Mouse (Mus musculus) heart, embryonic 11.5 days (tissue): Measurements from ENCODE around the gene Ppcs. TPM values are rescaled to one million over a fixed set of nuclear protein-coding genes. Genes with fewer than 3 reads are reported as not detected.

ENCODE experiments used
- ATAC-seq: fragments of 200-750 bp; cut with Nextera tagmentation; replicated peaks from 2 replicates; pipeline ENCODE4 v1.8.0; 2017; ENCODE audit warnings: moderate library complexity; ENCODE audit not compliant: insufficient number of reproducible peaks, low FRiP score, low TSS enrichment
- H3K27ac ChIP-seq: fragments of 300-500 bp; sonication (generic); 2 replicates; pipeline ENCODE4 v1.5.1; 2014; ENCODE audit warnings: mild to moderate bottlenecking, low read depth, low read length
- H3K27me3 ChIP-seq: fragments of 300-500 bp; sonication (generic); 2 replicates; pipeline ENCODE4 v1.6.1; 2014; ENCODE audit warnings: mild to moderate bottlenecking, low read length, mixed read lengths; ENCODE audit not compliant: control insufficient read depth, insufficient read depth
- H3K36me3 ChIP-seq: fragments of 300-500 bp; sonication (generic); 2 replicates; pipeline ENCODE4 v1.6.1; 2014; ENCODE audit warnings: mild to moderate bottlenecking, low read length, moderate library complexity, mixed read lengths; ENCODE audit not compliant: control insufficient read depth, insufficient read depth
- H3K4me1 ChIP-seq: fragments of 300-500 bp; sonication (generic); 2 replicates; pipeline ENCODE4 v1.6.1; 2014; ENCODE audit warnings: low read length; ENCODE audit not compliant: control insufficient read depth, insufficient read depth
- H3K4me2 ChIP-seq: fragments of 300-500 bp; sonication (generic); 2 replicates; pipeline ENCODE4 v1.6.1; 2014; ENCODE audit warnings: mild to moderate bottlenecking, moderate library complexity
- H3K4me3 ChIP-seq: fragments of 300-500 bp; sonication (generic); 2 replicates; pipeline ENCODE4 v1.5.1; 2014; ENCODE audit warnings: low read depth, low read length
- H3K9ac ChIP-seq: fragments of 300-500 bp; sonication (generic); 2 replicates; pipeline ENCODE4 v1.6.1; 2014; ENCODE audit warnings: mild to moderate bottlenecking, low read depth, low read length, moderate library complexity
- H3K9me3 ChIP-seq: fragments of 300-500 bp; sonication (generic); replicated peaks from 2 replicates; pipeline ENCODE4 v1.6.1; 2016; ENCODE audit warnings: low read length; ENCODE audit not compliant: control insufficient read depth
- WGBS: fragments of 180-500 bp; shearing (Covaris S2); extraction: QIAGEN DNeasy Blood & Tissue Kit; methylation state at CpG from one replicate; pipeline ENCODE4 v1.1.7; 2014; ENCODE audit not compliant: insufficient replicate concordance; 5-methylcytosine and 5-hydroxymethylcytosine counted together
- polyA plus RNA-seq: library from polyadenylated mRNA; unstranded; fragments of >200 nt; fragmentation: Nextera tagmentation; extraction: Ambion mirVana; gene quantifications from 2 replicates; pipeline ENCODE4 v1.2.1, GENCODE M21; 2014

Ppcs gene
- polyA plus RNA-seq, 1 experiment from 2014 or later = 27.1 TPM

DNA sequence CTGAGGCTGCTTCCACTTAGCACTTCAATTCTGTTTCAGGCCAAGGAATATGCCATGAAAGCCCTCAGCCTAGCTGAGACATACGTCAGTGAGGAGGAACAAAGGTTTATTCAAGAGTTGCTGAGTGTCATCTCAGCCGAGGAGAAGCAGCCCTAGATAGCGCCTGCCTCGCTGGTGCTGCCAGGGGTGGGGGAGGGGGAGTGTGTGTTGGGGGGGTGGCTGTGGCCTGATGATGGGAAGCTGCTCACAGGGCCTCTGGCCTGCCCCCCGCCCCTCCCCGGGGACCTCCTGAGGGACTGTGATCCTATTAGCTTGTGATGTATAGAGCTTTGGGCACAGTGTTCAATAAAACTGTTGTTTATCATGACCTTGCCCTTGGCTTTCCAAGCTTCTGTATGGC, 31.3 kb upstream of the Ppcs start:
- Histone ChIP-seq H3K9me3 (0 out of 2 replicates have a peak, but pooled peaks cover 2% of the 10 kb centered on the region), H3K27ac (no peak overlapping the region), H3K4me3 (no peak overlapping the region), H3K27me3 (no peaks in the 10 kb centered on the region), H3K36me3 (no peaks in the 10 kb centered on the region), H3K4me1 (peaks cover 17% of the 10 kb centered on the region), H3K4me2 (no peak overlapping the region), H3K9ac (no peak overlapping the region)
- WGBS = 10% methylated on average over 6 of the region's 6 CpGs
- ATAC-seq = no peak

DNA sequence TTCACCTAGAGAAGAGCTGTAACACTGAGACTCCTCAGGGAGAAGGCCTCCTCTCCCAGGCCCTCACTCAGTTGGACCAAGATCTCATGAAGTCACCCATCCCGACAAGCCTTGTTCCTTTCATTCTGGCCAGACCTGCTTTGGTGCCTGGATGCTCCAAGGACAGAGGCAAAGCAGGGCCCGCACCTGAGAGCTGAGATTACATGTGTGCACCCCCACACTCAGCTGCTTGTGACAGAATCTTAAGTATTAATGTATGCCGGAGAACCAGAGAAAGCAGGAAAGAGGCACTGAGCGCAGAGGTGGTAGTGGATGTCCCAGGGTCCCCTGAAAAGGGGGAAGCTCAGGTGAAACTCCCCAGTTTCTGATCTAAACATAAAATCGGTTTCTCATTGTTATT, 30.9 kb upstream of the Ppcs start:
- Histone ChIP-seq H3K27ac (no peak overlapping the region), H3K4me2 (no peak overlapping the region), H3K4me1 (peaks cover 17% of the 10 kb centered on the region), H3K4me3 (no peak overlapping the region), H3K36me3 (no peaks in the 10 kb centered on the region), H3K9me3 (0 out of 2 replicates have a peak, but pooled peaks cover 2% of the 10 kb centered on the region), H3K27me3 (no peaks in the 10 kb centered on the region), H3K9ac (no peak overlapping the region)
- no peak for ATAC-seq
- 56% methylated on average over 5 of the region's 5 CpGs for WGBS

DNA sequence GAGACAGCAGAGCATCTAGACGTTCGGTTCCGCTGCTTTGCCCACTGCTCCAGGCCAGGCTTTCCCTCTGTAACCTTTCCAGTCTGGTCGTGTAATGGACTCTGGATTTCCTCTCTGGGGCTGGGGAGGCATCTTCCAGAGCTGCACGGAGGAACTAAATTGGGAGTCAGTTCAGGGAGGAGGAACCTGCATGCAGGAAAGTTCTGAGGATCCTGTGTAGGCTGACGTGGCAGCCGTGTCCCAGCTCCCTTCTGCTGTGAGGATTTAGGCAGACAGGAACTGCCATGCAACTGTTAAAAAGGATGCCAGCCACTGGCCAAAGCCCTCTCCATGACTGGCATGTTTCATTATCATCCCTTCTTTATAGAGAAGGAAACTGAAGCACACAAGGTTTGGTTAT, 28.2 kb upstream of the Ppcs start:
- ATAC-seq = no peak
- H3K4me2 ChIP-seq = no peak overlapping the region
- peaks cover 17% of the 10 kb centered on the region for H3K4me1 ChIP-seq
- no peak overlapping the region for H3K4me3 ChIP-seq
- H3K27me3 ChIP-seq = no peaks in the 10 kb centered on the region
- H3K9ac ChIP-seq = no peak overlapping the region
- H3K36me3 ChIP-seq = no peaks in the 10 kb centered on the region
- WGBS = 70% methylated on average over 7 of the region's 7 CpGs
- H3K27ac ChIP-seq = no peak overlapping the region
- no peaks in the 10 kb centered on the region for H3K9me3 ChIP-seq

DNA sequence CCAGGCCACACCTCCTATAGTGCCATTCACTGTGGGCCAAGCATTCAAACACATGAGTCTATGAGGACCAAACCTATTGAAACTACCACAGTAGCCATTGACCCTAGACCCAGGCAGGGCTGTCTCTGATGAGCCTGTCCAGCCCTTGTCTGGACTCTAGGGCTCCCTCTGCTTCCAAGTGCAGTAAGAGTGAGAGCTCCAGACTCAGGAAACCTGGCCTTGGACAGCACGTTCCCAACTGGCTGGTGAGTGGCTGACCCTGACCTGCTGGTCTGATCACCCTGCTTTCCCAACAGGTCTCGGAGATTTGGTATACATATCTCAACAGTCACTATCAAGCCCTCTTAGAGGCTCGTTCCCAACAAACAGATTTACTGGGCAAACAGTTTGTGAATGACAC, 25.6 kb upstream of the Ppcs start:
- no peaks in the 10 kb centered on the region for H3K36me3 ChIP-seq
- no peaks in the 10 kb centered on the region for H3K9me3 ChIP-seq
- ATAC-seq = no peak
- WGBS = 58% methylated on average over 3 of the region's 3 CpGs
- H3K4me3 ChIP-seq = no peak overlapping the region
- no peak overlapping the region for H3K4me2 ChIP-seq
- no peak overlapping the region for H3K9ac ChIP-seq
- H3K4me1 ChIP-seq = peaks cover 6% of the 10 kb centered on the region
- H3K27me3 ChIP-seq = no peaks in the 10 kb centered on the region
- H3K27ac ChIP-seq = no peak overlapping the region

DNA sequence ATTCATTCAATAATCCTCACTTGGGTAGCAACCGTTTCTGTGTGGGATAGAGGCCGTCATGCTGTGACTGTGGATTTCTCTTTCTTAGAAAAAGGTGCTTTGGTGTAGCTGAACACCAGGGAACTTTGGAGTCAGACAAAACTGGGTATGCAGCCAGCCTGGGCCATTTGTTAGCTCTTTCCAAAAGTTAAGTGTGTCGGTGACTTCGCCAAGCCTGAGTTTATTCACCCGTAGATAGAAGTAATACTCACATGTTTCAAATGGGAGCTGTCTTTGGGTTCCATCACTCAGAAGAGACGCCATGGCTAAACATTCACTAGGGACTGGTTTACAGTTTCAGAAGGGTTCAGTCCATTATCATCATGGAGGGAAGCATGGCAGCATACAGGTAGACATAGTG, 25.0 kb upstream of the Ppcs start:
- no peaks in the 10 kb centered on the region for H3K36me3 ChIP-seq
- 85% methylated on average over 6 of the region's 6 CpGs for WGBS
- H3K4me1 ChIP-seq = peaks cover 4% of the 10 kb centered on the region; the same call in 1 of the 2 replicates
- no peaks in the 10 kb centered on the region for H3K9me3 ChIP-seq
- H3K27me3 ChIP-seq = no peaks in the 10 kb centered on the region
- no peak for ATAC-seq
- no peak overlapping the region for H3K27ac ChIP-seq
- no peak overlapping the region for H3K9ac ChIP-seq
- no peak overlapping the region for H3K4me2 ChIP-seq
- H3K4me3 ChIP-seq = no peak overlapping the region

DNA sequence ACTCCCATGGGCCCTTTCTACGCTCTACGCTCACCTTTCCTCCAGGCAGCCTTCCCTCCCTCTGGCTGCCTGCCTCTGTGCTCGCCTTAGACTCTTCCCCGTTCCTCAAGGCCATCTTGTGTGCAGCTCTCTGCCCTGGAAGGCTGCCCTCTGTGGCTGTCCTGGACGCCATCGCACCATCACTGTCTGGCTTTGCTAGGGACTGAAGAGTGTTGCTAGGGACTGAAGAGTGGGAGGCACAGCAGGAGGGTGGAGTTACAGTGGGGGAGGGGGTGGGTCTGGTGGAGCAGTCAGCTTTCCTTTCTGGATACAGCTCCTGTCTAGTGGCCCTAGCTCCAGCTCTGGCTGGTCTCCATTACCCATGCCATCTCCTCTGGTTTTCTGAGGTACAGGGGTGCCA, 20.3 kb upstream of the Ppcs start:
- Histone ChIP-seq H3K36me3 (no peaks in the 10 kb centered on the region), H3K27ac (no peak overlapping the region)

DNA sequence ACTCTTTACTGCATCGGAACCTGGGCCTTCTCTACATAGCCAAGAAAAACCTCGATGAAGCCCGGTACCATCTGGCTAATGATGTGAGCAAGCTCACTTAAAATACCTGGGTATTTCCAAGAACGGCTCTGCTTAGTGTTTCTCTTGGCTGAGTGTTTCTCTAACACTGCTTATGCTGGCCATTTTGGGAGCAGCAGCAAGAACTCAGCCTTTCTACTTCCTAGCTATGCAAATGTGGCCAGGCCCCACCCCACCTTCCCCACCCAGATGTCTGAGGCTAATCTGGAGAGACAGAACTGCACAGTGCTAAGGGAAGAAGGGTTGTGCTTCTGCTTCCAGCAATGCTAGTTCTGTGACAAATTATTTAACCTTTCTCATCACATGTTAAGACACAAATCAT, 19.6 kb upstream of the Ppcs start:
- no peak overlapping the region for H3K9ac ChIP-seq
- no peak overlapping the region for H3K4me3 ChIP-seq
- no peaks in the 10 kb centered on the region for H3K9me3 ChIP-seq
- 0 out of 2 replicates have a peak, but pooled peaks cover 2% of the 10 kb centered on the region for H3K4me1 ChIP-seq
- H3K36me3 ChIP-seq = no peaks in the 10 kb centered on the region
- H3K4me2 ChIP-seq = no peak overlapping the region
- ATAC-seq = no peak
- WGBS = 84% methylated on average over 4 of the region's 4 CpGs
- no peaks in the 10 kb centered on the region for H3K27me3 ChIP-seq
- no peak overlapping the region for H3K27ac ChIP-seq

More for the DNA sequence above, 20.3 kb upstream of the Ppcs start:
- Histone ChIP-seq H3K4me3 (no peak overlapping the region), H3K27me3 (no peaks in the 10 kb centered on the region), H3K4me2 (no peak overlapping the region), H3K9ac (no peak overlapping the region), H3K4me1 (0 out of 2 replicates have a peak, but pooled peaks cover 2% of the 10 kb centered on the region), H3K9me3 (no peaks in the 10 kb centered on the region)
- no peak for ATAC-seq
- WGBS = 37% methylated on average over 6 of the region's 6 CpGs

DNA sequence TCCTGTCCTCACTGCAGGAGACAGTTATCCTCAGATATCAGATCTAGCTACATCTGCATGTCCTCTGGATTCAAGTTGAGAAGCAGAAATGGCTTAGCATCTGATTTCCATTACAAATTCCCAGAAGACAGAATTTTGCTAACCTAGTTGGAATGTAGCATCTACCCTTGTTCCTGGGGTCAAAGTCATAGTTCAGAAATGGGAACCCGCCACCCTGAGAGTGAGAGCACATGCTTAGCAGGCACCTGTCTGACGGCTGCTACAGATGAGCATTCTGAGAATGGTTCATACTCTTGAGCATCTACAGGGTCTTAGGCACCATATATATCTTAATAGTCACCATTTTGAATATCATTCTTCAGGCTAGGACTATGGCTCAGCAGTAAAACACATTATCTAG, 15.7 kb upstream of the Ppcs start:
- 83% methylated on average over 2 of the region's 2 CpGs for WGBS

DNA sequence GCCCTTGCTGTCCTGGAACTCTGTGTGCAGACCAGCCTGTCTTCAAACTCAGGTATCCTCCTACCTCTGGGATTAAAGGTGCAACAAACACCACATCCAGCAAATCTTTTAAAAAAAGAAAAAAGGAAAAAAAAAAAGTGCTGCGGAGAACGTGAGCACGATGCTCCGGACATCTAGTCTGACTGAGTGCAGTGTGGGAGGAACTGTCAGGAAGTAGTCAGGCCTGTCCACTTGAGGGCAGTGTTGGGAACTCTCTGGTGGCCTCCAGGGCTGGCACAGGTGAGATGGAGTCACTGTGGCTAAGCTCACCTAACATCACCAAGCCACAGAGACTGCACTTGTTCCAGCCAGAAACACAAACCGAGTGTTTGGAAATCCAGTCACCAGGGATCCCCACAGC, 8.5 kb upstream of the Ppcs start:
- WGBS = 19% methylated on average over 5 of the region's 5 CpGs
- H3K4me2 ChIP-seq = peak overlapping the region; percentile 35
- ATAC-seq = no peak

More for the DNA sequence above, 15.7 kb upstream of the Ppcs start:
- no peaks in the 10 kb centered on the region for H3K36me3 ChIP-seq
- H3K4me3 ChIP-seq = no peak overlapping the region
- no peak for ATAC-seq
- H3K27me3 ChIP-seq = no peaks in the 10 kb centered on the region
- H3K27ac ChIP-seq = no peak overlapping the region
- H3K9me3 ChIP-seq = peaks cover 7% of the 10 kb centered on the region; the same call in 1 of the 2 replicates
- H3K4me2 ChIP-seq = no peak overlapping the region
- 0 out of 2 replicates have a peak, but pooled peaks cover 2% of the 10 kb centered on the region for H3K4me1 ChIP-seq
- H3K9ac ChIP-seq = no peak overlapping the region

More for the DNA sequence above, 8.5 kb upstream of the Ppcs start:
- H3K4me1 ChIP-seq = no peaks in the 10 kb centered on the region
- no peaks in the 10 kb centered on the region for H3K27me3 ChIP-seq
- no peak overlapping the region for H3K9ac ChIP-seq
- peaks cover 2% of the 10 kb centered on the region; the same call in 1 of the 2 replicates for H3K9me3 ChIP-seq
- no peak overlapping the region for H3K27ac ChIP-seq
- no peak overlapping the region for H3K4me3 ChIP-seq
- H3K36me3 ChIP-seq = no peaks in the 10 kb centered on the region
